Mouse (Mus musculus): ENCODE measurements around the gene Mtcl1.

Mtcl1 gene

DNA sequence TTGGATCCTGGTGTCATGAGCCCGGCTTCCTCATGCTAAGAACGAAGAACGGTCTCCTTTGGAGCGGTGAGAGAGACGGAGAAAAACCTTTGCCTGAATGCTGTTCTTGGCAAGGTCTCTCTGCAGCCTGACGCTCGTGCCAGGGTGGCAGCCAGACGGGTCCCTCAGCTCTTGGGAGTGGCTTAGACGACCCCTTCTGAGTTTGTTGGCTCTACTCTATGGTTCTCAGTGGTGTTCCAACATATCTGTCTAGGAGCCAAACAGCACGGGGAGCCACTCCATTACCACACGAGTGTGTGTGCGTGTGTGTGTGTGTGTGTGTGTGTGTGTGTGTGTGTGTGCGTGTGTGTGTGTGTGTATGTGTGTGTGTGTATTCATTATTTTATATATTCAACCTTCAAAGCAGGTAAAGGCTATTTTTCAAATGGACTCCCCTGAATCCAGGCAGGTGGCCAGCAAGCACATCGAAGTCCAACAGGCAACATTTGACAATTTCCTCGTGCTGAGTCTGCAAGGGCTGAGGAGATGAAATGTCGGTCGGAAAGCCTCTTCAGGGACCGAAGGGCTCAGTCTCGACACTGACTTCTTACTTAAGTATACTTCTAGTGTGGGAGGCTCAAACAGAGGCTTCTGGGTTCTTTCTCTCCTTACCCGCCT lies 128.7 kb downstream of the Mtcl1 start:
- peak; percentile 78 for DNase-seq

GRCm38 (mm10) chr17:66318031-66318430 lies 131.5 kb downstream of the Mtcl1 start:
- no peak for DNase-seq

GRCm38 (mm10) chr17:66317576-66317975 lies 132.0 kb downstream of the Mtcl1 start:
- DNase-seq: peak; percentile 67

- peak; percentile 7 for DNase-seq
Measured at GRCm38 (mm10) chr17:66317156-66317555, 132.4 kb downstream of the Mtcl1 start.

DNA sequence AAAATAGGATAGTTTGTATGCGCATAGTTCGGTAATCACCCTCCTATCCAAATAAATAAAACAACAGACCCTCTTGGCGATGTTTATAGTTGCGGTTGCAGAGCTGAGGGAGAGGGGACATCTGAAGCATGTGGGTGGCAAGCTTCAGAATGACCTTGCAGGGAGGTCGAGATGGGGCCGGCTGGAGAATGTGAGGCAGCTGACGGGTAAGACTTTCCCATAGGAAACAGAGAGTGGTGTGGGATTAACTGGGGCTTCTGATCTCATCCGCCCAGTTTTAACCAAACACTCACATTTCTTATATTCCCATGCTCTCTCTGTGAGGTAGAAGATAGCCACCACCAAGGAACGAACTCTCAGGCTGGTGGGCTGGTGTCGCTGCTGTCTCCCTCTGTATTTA lies 134.1 kb downstream of the Mtcl1 start:
- peak; percentile 74 for DNase-seq

- peak; percentile 53 for DNase-seq
Measured at GRCm38 (mm10) chr17:66314566-66315285, 134.8 kb downstream of the Mtcl1 start.

GRCm38 (mm10) chr17:66301906-66302305 lies 147.6 kb downstream of the Mtcl1 start:
- peak; percentile 75 for DNase-seq

DNA sequence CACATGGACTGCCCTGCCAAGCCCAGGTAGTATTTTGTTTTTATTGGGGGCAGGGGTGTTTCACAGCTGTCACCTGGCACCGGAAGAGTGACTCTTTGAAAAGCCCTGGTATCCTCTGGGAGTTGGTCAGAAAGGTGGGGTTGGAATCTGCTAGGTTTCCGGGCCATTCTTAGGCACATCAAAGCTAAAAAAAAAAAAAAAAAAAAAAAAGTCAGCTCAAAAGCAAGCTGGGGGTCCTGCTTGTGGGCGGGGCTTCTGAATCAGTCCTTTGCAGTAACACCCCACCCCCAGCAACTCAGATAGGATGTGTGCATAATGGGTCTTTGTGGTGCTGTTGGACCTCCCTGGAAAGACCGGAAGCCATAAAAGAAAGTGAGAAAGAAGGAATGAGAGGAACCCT lies 148.3 kb downstream of the Mtcl1 start:
- no peak for DNase-seq

GRCm38 (mm10) chr17:66297721-66298120 lies 151.8 kb downstream of the Mtcl1 start:
- peak; percentile 76 for DNase-seq

GRCm38 (mm10) chr17:66293581-66293980 lies 156.0 kb downstream of the Mtcl1 start:
- DNase-seq: peak; percentile 96

GRCm38 (mm10) chr17:66289894-66290293 lies 159.7 kb downstream of the Mtcl1 start:
- no peak for DNase-seq
